Mouse (Mus musculus) forebrain, embryonic 10.5 days (tissue): ENCODE measurements around the gene Adra2c. TPM values are rescaled to one million over a fixed set of nuclear protein-coding genes. Genes with fewer than 3 reads are reported as not detected.

Source experiments
- DNase-seq: peaks from one replicate; pipeline ENCODE4 v3.0.0-alpha.2; 2017; ENCODE audit warnings: low spot score; ENCODE audit errors: extremely low spot score
- H3K27ac ChIP-seq: fragments of 300-500 bp; sonication (generic); 2 replicates; pipeline ENCODE4 v1.5.1; 2016; ENCODE audit warnings: mild to moderate bottlenecking
- H3K27me3 ChIP-seq: fragments of 300-500 bp; sonication (generic); 2 replicates; pipeline ENCODE4 v1.6.1; 2016; ENCODE audit warnings: mild to moderate bottlenecking; ENCODE audit not compliant: poor library complexity, severe bottlenecking
- H3K36me3 ChIP-seq: fragments of 300-500 bp; sonication (generic); replicated peaks from 2 replicates; pipeline ENCODE4 v1.6.1; 2016; ENCODE audit warnings: mild to moderate bottlenecking, moderate library complexity
- H3K4me1 ChIP-seq: fragments of 300-500 bp; sonication (generic); 2 replicates; pipeline ENCODE4 v1.6.1; 2016
- H3K4me3 ChIP-seq: fragments of 300-500 bp; sonication (generic); 2 replicates; pipeline ENCODE4 v1.5.1; 2016; ENCODE audit warnings: mild to moderate bottlenecking, moderate library complexity
- H3K9me3 ChIP-seq: fragments of 300-500 bp; sonication (generic); 2 replicates; pipeline ENCODE4 v1.6.1; 2016; ENCODE audit warnings: mild to moderate bottlenecking, moderate library complexity
- WGBS: fragments of 180-500 bp; shearing (Covaris S2); methylation state at CpG from one replicate; pipeline ENCODE4 v1.1.7; 2016; 5-methylcytosine and 5-hydroxymethylcytosine counted together
- polyA plus RNA-seq: library from polyadenylated mRNA; unstranded; fragments of >200 nt; fragmentation: Nextera tagmentation; extraction: Ambion mirVana; gene quantifications from 2 replicates; pipeline ENCODE4 v1.2.1, GENCODE M21; 2016

The Adra2c gene
- not detected in 2 replicates for polyA plus RNA-seq

DNA sequence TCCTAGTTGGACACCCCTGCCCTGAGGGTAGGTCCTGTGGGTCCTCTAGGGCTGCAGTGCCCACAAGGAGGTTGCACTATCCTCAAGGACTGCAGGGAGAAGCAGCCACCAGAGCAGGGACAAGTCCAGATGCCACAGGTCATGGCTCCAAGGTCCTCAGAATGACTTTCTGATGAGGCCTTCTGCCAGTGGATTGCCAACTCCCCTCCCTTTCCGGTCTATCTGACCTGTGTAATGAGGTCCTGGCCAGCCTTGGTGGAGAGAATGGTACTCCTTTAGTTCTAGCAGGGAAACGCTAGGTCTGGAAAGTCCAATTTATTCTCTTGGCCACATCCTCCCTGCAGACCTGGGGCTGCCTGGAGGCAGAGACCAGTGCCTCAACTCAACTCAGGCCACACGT, at the start of gene Adra2c:
Adra2c (plus strand) TSS at position 301 of the 400 bp plus-strand sequence.
- Histone ChIP-seq H3K27me3 (peaks cover 85% of the 10 kb centered on the region), H3K36me3 (no peaks in the 10 kb centered on the region), H3K4me1 (peaks cover 33% of the 10 kb centered on the region), H3K4me3 (peak within 1 kb of the TSS; percentile 61), H3K27ac (no peak within 1 kb of the TSS), H3K9me3 (no peaks in the 10 kb centered on the region)
- no peak for DNase-seq
- WGBS, result 35% methylated on average over 3 of the region's 3 CpGs

DNA sequence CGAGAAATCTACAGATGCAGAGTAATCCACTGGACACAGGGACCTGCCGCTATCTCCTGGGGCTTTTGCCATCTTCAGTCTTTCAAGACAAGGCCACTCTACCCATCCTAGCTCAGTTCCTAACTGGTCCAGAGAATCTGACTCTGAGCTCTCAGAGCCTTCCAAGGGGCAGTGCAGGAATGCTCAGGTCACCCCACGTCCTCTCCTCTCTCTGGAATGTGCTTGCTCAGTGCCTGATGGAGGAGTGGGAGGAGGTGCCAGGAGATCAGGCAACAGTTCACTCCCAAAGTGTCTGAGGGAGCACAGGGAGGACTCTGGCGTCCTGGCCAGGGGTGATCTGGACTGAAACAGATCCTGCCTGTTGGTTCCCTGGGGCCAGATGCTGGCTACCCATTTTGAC, 45.0 kb upstream of the Adra2c start:
- Histone ChIP-seq H3K27me3 (no peaks in the 10 kb centered on the region), H3K9me3 (no peaks in the 10 kb centered on the region), H3K27ac (no peak overlapping the region), H3K4me1 (peaks cover 21% of the 10 kb centered on the region), H3K36me3 (no peaks in the 10 kb centered on the region), H3K4me3 (no peak overlapping the region)
- DNase-seq, result no peak
- 79% methylated on average over 4 of the region's 4 CpGs for WGBS

DNA sequence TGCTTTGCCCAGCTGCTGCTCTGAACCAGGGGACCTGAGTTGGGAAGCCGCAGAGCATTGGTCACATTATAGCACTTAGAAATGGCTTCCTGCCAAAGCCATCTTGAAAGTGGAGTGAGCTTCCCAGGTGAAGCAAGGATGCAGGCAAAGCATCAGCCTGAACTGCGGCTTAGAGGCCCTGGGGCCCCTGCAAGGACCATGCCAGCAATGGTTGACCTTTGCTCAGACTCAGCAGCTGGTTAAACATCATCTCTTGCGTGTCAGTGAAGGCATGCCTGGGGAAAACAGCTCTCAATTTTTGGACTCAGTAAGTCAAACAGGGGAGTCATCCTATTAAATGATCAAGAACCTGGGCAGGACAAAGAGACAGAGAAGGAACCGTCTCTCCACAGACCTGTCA, 40.4 kb upstream of the Adra2c start:
- DNase-seq, result no peak
- Histone ChIP-seq H3K27ac (no peak overlapping the region), H3K4me3 (no peak overlapping the region), H3K36me3 (no peaks in the 10 kb centered on the region), H3K4me1 (peaks cover 7% of the 10 kb centered on the region), H3K27me3 (no peaks in the 10 kb centered on the region), H3K9me3 (0 out of 2 replicates have a peak, but pooled peaks cover 4% of the 10 kb centered on the region)
- WGBS, result 82% methylated on average over 4 of the region's 4 CpGs

DNA sequence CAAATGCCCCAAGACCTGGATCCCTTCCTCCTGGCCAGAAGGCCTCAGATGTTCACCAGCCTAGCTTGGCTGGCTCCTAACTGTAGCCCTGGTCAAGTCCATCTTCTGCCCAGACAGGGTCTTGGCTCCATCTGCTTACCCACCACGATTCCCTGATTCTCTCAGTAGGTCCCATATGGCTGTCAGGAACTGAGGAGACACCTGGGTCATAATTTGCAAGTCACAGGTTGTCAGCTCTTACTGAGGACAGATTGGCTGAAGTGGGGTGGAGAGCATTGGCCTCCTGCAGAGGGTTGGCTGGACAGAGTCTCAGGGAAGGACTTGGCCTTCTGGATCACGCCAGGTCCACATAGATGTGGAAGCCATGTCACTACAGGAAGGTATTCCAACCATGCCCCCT, 39.5 kb upstream of the Adra2c start:
- 82% methylated on average over 2 of the region's 2 CpGs for WGBS
- Histone ChIP-seq H3K27ac (no peak overlapping the region), H3K4me1 (0 out of 2 replicates have a peak, but pooled peaks cover 7% of the 10 kb centered on the region), H3K9me3 (0 out of 2 replicates have a peak, but pooled peaks cover 4% of the 10 kb centered on the region), H3K36me3 (no peaks in the 10 kb centered on the region), H3K27me3 (no peaks in the 10 kb centered on the region), H3K4me3 (no peak overlapping the region)
- DNase-seq, result no peak

DNA sequence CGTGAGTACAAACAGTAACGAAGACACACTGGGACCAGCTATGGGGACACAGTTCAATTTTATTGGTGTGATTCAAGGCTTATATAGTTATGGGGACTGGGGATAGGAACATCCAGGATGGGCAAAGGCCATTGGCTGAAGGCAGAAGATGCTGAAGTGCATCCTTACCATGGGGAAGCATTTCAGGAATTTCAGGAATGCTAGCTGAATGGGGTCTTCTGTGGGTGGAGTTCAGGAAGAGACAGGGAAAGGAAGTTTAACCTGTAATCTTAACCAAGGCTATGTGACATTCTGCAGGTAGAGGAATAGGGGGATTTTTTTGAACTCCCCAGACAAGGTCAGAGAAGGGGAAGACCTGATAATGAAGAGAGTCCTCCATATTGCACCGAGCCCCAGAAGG, 36.6 kb upstream of the Adra2c start:
- H3K4me1 ChIP-seq, result peaks cover 4% of the 10 kb centered on the region; the same call in 1 of the 2 replicates
- 0 out of 2 replicates have a peak, but pooled peaks cover 4% of the 10 kb centered on the region for H3K9me3 ChIP-seq
- H3K36me3 ChIP-seq, result no peaks in the 10 kb centered on the region
- no peaks in the 10 kb centered on the region for H3K27me3 ChIP-seq
- no peak for DNase-seq
- H3K27ac ChIP-seq, result no peak overlapping the region
- 85% methylated on average over 3 of the region's 3 CpGs for WGBS
- H3K4me3 ChIP-seq, result no peak overlapping the region

DNA sequence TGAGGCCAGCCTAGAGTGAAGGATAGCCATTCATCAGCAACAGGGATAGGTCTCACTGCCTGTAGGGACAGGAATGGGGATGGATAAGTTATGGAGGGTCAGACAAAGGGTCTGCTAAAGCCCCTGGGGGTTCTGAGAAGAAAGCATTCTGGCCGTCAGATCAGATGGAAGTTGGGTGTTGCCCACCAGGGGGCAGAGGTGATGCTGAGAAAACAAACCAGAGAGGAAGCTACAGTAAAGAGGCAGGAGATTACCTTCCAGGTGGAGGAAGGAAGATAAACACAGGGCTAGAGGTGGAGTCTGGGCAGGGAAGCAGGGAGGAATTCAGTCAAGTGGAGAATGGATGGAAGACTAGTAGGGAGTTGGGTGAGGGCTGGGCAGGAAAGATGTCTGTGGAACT, 33.9 kb upstream of the Adra2c start:
- Histone ChIP-seq H3K27ac (no peak overlapping the region), H3K9me3 (0 out of 2 replicates have a peak, but pooled peaks cover 4% of the 10 kb centered on the region), H3K27me3 (no peaks in the 10 kb centered on the region), H3K36me3 (no peaks in the 10 kb centered on the region), H3K4me1 (peaks cover 4% of the 10 kb centered on the region; the same call in 1 of the 2 replicates), H3K4me3 (no peak overlapping the region)
- DNase-seq, result no peak
- WGBS, result 11% methylated on average over 1 of the region's 1 CpGs

DNA sequence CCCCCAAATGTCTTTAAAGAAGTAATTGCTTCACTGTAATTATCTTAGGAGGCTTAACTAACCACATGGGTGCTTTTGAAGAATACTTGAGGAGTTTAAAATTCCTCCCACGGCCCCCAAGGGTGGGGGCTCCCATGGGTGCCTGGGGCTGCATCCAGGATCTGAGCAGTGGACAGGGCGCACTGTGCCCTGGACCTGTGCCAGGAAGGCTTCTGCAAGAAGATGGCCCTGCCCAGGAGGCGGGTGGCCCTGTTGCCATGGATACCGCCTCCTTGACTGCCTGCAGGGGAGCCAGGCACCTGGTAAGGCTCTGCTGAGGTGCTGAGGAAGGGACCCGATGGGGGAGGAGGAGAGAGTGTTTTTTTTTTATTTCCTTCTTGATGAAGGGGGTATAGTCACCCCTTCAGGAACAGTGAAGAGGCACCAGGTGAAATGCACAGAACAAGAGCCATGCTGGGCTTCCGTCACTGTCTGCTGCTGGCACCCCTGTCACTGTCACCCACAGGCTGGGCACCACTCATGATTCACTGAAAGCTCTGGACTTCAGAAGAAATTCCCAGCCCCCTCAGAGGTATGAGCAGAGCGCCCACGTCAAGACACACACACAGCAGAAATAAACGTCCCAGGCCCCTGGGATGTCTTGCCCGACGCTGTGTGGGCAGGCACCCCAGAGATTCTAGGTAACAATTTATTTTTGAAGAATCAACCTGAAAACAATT, 32.4 kb upstream of the Adra2c start:
- H3K36me3 ChIP-seq, result no peaks in the 10 kb centered on the region
- peaks cover 4% of the 10 kb centered on the region; the same call in 1 of the 2 replicates for H3K4me1 ChIP-seq
- WGBS, result 58% methylated on average over 11 of the region's 11 CpGs
- no peaks in the 10 kb centered on the region for H3K27me3 ChIP-seq
- H3K9me3 ChIP-seq, result 0 out of 2 replicates have a peak, but pooled peaks cover 4% of the 10 kb centered on the region
- DNase-seq, result no peak
- no peak overlapping the region for H3K27ac ChIP-seq
- H3K4me3 ChIP-seq, result no peak overlapping the region

DNA sequence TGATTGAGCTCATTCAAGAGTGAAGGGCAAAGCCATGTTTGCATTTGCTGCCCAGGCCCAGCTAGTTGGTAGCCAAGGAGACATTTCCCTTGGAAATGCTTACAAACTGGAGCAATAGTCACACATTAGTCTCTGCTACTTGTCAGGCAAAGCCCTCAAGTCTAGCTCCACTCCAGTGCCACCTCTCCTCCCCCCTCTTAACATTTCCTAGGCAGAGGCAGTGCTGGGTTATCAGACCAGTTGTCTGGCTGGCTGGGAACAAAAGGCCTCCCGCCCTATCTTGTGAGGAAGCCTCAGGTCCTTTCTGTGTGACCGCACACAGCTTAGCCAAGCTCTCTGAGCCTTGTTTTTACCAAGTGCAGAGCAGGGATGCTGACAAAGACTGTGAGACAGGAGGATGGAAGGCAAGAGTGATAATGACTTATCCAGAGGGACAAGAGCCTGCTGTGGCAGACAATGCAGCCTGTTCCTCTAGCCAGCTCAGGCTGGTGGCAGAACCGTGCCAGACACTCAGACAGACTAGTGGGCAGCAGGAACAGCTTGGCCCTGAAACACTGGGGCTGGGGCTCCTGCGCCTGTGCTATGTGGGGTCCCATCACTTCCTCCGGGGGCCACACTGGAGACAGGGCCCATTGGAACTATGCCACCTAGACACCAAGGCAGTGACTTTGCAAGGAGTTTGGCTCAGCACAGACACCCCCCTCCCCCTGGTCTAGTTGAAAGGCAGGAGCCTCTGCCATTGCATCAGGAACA, 23.0 kb upstream of the Adra2c start:
- Histone ChIP-seq H3K9me3 (no peaks in the 10 kb centered on the region), H3K4me1 (peaks cover 17% of the 10 kb centered on the region), H3K36me3 (no peaks in the 10 kb centered on the region), H3K4me3 (no peak overlapping the region), H3K27me3 (no peaks in the 10 kb centered on the region), H3K27ac (peak overlapping the region; percentile 35; the same call in 1 of the 2 replicates)
- WGBS, result 49% methylated on average over 5 of the region's 5 CpGs
- DNase-seq, result no peak

DNA sequence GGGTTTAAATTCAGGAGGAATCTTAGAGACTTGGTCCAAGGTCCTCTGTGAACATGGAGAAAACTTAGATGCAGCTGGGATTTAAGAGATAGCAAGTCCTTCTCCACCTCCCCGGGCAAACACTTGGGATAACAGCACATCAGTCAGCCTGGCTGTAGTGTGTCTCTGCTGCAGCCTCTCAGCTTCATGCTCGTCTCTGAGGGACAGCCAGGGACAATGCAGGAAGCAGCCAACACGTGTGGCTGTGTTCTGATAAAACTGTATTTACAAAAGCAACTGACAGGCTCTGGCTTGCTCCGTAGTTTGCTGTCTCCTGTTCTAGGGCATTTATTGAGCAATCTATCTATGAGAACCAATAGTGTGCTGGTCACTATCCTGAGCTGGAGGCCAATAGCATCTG, 14.4 kb upstream of the Adra2c start:
- Histone ChIP-seq H3K36me3 (no peaks in the 10 kb centered on the region), H3K27me3 (no peaks in the 10 kb centered on the region; the same call in 1 of the 2 replicates), H3K27ac (no peak overlapping the region), H3K4me1 (peaks cover 9% of the 10 kb centered on the region), H3K4me3 (no peak overlapping the region), H3K9me3 (no peaks in the 10 kb centered on the region)
- WGBS, result 73% methylated on average over 4 of the region's 4 CpGs
- DNase-seq, result no peak

DNA sequence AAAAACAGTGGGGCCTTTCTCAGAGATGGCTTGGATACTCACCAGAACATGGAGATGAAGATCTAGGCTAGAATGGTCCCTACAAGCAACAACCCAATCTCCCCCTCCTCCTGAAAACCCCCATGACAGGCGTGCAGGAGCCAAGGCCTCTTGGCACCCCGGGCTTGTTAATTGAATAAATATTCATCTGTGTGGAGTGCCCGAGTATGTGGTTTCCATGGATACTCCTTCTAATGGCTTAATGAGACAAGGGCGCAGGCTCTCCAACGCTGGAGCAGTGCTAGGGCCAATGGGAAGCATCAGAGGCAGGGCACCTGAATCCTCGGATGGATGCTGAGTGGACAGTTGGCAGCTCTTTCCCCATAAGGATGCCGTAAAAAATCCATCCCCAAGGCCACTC, 10.6 kb upstream of the Adra2c start:
- Histone ChIP-seq H3K36me3 (no peaks in the 10 kb centered on the region), H3K4me1 (peaks cover 9% of the 10 kb centered on the region), H3K9me3 (no peaks in the 10 kb centered on the region), H3K27ac (no peak overlapping the region), H3K4me3 (no peak overlapping the region), H3K27me3 (no peaks in the 10 kb centered on the region; the same call in 1 of the 2 replicates)
- 76% methylated on average over 7 of the region's 7 CpGs for WGBS
- no peak for DNase-seq

DNA sequence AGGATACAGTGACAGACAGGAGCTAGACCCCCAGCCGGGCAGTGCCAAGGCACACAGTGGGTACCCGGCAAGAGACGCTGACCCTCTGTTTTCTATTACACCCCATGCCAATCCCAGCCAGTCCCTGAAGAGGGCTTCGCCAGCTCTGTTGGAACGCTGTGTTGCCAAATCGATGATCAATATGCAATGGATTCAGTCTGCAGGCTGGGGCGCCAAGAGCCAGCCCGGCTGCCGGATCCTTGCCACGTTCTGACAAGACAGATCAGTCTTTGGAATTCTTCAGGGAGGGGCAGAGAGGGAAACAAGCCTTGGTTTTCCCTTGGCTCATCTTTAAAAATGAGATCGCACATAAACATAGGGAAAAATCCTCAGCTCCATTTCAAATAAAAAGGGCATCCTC, 2.8 kb upstream of the Adra2c start:
- no peak overlapping the region for H3K27ac ChIP-seq
- peaks cover 24% of the 10 kb centered on the region for H3K4me1 ChIP-seq
- no peak for DNase-seq
- 80% methylated on average over 11 of the region's 11 CpGs for WGBS
- H3K4me3 ChIP-seq, result no peak overlapping the region
- no peaks in the 10 kb centered on the region for H3K9me3 ChIP-seq
- no peaks in the 10 kb centered on the region for H3K36me3 ChIP-seq
- peaks cover 58% of the 10 kb centered on the region for H3K27me3 ChIP-seq

DNA sequence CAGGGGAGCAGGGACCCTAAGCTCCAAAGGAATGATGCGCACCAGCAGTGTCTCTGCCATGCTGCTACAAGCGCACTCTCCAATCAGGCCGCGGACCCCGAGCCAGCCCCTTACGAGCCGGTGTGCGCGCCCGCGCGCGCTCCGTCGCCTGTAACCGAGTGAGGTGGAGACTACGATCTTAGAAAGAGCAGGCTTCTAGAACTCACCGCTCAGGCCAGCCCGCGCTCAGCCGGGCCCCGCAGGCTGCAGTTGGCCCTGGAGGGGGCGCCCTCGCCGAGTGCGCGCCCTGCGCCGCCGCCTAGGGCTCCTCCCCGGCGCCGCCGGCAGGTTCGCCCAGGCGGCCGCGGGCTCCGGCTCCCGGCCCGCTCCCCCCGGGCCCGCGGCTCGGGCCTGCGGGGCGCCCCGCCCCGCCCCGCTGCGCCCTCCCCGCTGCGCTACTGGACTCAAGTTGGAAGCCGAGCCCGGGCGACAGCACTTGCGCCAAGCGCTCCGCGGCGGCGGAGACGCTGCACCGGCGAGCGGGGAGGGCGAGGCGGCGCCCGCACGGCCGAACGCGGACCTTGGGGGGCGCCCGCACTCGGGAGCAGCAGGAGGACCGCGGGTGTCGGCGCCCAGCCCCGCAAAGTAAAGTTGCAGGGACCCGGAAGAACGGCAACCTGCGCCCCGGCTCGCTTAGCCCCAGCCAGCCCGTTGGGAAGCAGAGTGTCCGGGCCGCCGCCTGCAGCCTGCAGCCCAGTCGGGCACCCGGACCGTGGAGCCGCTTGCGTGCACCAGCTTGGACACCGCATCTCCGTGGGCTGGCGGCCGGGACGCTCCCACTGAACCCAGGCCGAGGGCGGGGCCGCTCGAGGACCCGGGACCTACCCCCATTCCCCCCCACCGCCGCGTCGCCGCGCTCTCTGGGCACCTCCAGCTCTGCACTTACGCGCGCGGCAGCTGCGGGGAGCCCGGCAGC, 899 bp downstream of the Adra2c start:
- H3K4me1 ChIP-seq, result peaks cover 33% of the 10 kb centered on the region
- no peak overlapping the region for H3K27ac ChIP-seq
- no peaks in the 10 kb centered on the region for H3K9me3 ChIP-seq
- H3K27me3 ChIP-seq, result peaks cover 95% of the 10 kb centered on the region
- H3K36me3 ChIP-seq, result no peaks in the 10 kb centered on the region
- peak overlapping the region; percentile 61 for H3K4me3 ChIP-seq
- WGBS, result under 1% methylated on average over 112 of the region's 118 CpGs
- DNase-seq, result peak; percentile 42
